Mouse (Mus musculus) bone marrow macrophage, adult 2 months (primary cell): Measurements from ENCODE around the gene Lmln.

Source experiments
- CTCF ChIP-seq: IDR thresholded peaks from 2 replicates; pipeline ENCODE4 v1.5.1; 2012; ENCODE audit warnings: low read depth, mild to moderate bottlenecking, low read length, moderate library complexity
- POLR2A ChIP-seq: IDR thresholded peaks from 2 replicates; pipeline ENCODE4 v1.6.1; 2012; ENCODE audit warnings: mild to moderate bottlenecking, low read depth, low read length, borderline replicate concordance

GRCm38 (mm10) chr16:33163330-33164090 lies 101.2 kb downstream of the Lmln start:
- TF ChIP-seq POLR2A, result no peak
- TF ChIP-seq CTCF, result no peak
